Mouse (Mus musculus) cerebellum, adult 18-20 months (tissue): ENCODE measurements around the gene Usp5.

ENCODE experiments used
- DNase-seq, 2 experiments: peaks; one replicate each; pipeline ENCODE4 v3.0.0; 2021

The Usp5 gene

GRCm38 (mm10) chr6:124828868-124829798, at the start of gene Usp5, which contains the start of gene Cdca3:
Gene Usp5, minus strand, starts transcription at chr6:124829484.
Gene Cdca3, plus strand, starts transcription at chr6:124829547.
- peak; percentile 97 to 99 for DNase-seq

GRCm38 (mm10) chr6:124874348-124874747, 45.1 kb upstream of the Usp5 start:
- DNase-seq, result no peak

GRCm38 (mm10) chr6:124866560-124866959, 37.3 kb upstream of the Usp5 start:
- no peak for DNase-seq

- no peak for DNase-seq
Observed at GRCm38 (mm10) chr6:124865766-124866362, 36.6 kb upstream of the Usp5 start.

- peak; percentile 79 to 81 for DNase-seq
Observed at GRCm38 (mm10) chr6:124863658-124864298, 34.5 kb upstream of the Usp5 start, which contains the start of gene Gpr162. Gene Gpr162, minus strand, starts transcription at chr6:124863983.

- DNase-seq, result peak; percentile 42 to 54
Observed at GRCm38 (mm10) chr6:124863125-124863657, 33.9 kb upstream of the Usp5 start.

GRCm38 (mm10) chr6:124862406-124863124, 33.3 kb upstream of the Usp5 start:
- DNase-seq, result peak in 1 of 2 experiments; percentile 33

- peak; percentile 34 to 41 for DNase-seq
Observed at GRCm38 (mm10) chr6:124861802-124862201, 32.5 kb upstream of the Usp5 start.

GRCm38 (mm10) chr6:124861266-124861665, 32.0 kb upstream of the Usp5 start:
- peak in 1 of 2 experiments; percentile 57 for DNase-seq

GRCm38 (mm10) chr6:124860511-124860910, 31.2 kb upstream of the Usp5 start:
- peak in 1 of 2 experiments; percentile 45 for DNase-seq

GRCm38 (mm10) chr6:124859725-124860124, 30.4 kb upstream of the Usp5 start:
- DNase-seq, result peak; percentile 93 to 94

GRCm38 (mm10) chr6:124858561-124859318, 29.5 kb upstream of the Usp5 start:
- DNase-seq, result peak in 1 of 2 experiments; percentile 38

- DNase-seq, result peak in 1 of 2 experiments; percentile 26
Observed at GRCm38 (mm10) chr6:124857840-124858530, 28.7 kb upstream of the Usp5 start.

- peak; percentile 92 for DNase-seq
Observed at GRCm38 (mm10) chr6:124856916-124857839, 27.9 kb upstream of the Usp5 start, which contains the start of gene P3h3. Gene P3h3, minus strand, starts transcription at chr6:124857752.

- DNase-seq, result peak; percentile 43 to 45
Observed at GRCm38 (mm10) chr6:124856321-124856720, 27.0 kb upstream of the Usp5 start.

GRCm38 (mm10) chr6:124854647-124855046, 25.4 kb upstream of the Usp5 start:
- no peak for DNase-seq

GRCm38 (mm10) chr6:124850535-124850934, 21.3 kb upstream of the Usp5 start:
- DNase-seq, result no peak

GRCm38 (mm10) chr6:124847305-124847704, 18.0 kb upstream of the Usp5 start:
- DNase-seq, result peak; percentile 95
